Mouse (Mus musculus): Measurements from ENCODE around the gene Trim58. TPM values are rescaled to one million over a fixed set of nuclear protein-coding genes. Genes with fewer than 3 reads are reported as not detected.

Trim58 gene
- total and polyA plus RNA-seq, 3 experiments: not detected

- Histone ChIP-seq H3K4me1 (ENCODE audit: control insufficient read depth in 1 of 2, insufficient read depth in 2 of 2) (no peaks in the 10 kb centered on the region), H3K9me3 (replicated peaks; ENCODE audit: low read length) (no peaks in the 10 kb centered on the region), H3K4me3 (replicated peaks in 1 of 3; ENCODE audit: low read depth in 2 of 3, low read length in 2 of 3, poor library complexity in 1 of 3) (no peak overlapping the region), H3K27me3 (replicated peaks) (peaks cover 92% of the 10 kb centered on the region), H3K36me3 (replicated peaks in 1 of 2; ENCODE audit: control insufficient read depth in 1 of 2, insufficient read depth in 1 of 2, low read length in 1 of 2) (no peaks in the 10 kb centered on the region), H3K4me2 (ENCODE audit: insufficient read depth, low read depth, poor library complexity, severe bottlenecking) (no peak overlapping the region), H3K9ac (ENCODE audit: insufficient read depth, low read depth) (no peak overlapping the region), H3K27ac (ENCODE audit: insufficient read depth, low read depth) (no peak overlapping the region), H3K79me2 (replicated peaks; ENCODE audit: control insufficient read depth, extremely low read depth, insufficient read depth, poor library complexity, severe bottlenecking) (no peaks in the 10 kb centered on the region)
- in situ Hi-C loops (cut with MboI; ENCODE audit: low pct_ligation_motif_present, low pct_unique_long_range_greater_than_20kb, low sequenced_read_pairs) (no loop called here), dilution Hi-C loops (cut with MboI; ENCODE audit: extremely low pct_ligation_motif_present, extremely low pct_unique_long_range_greater_than_20kb, low sequenced_read_pairs) (no loop called here)
- TF ChIP-seq ZNF384 (IDR thresholded peaks at IDR 0.05; ENCODE audit: low read depth, low read length) (no peak), MAX (IDR thresholded peaks at IDR 0.05; ENCODE audit: low read length) (no peak), ELF1 (IDR thresholded peaks at IDR 0.05; ENCODE audit: low read depth, low read length) (no peak), ZC3H11A (IDR thresholded peaks at IDR 0.05; ENCODE audit: low read depth, low read length) (no peak), POLR2A (IDR thresholded peaks at IDR 0.05; ENCODE audit: low read depth, low read length) (no peak), HCFC1 (IDR thresholded peaks at IDR 0.05; ENCODE audit: low read depth, low read length) (no peak), NRF1 (IDR thresholded peaks at IDR 0.05; ENCODE audit: low read depth, low read length) (no peak), JUN (IDR thresholded peaks at IDR 0.05; ENCODE audit: insufficient read depth, low read depth, low read length) (no peak), ETS1 (conservative IDR thresholded peaks at IDR 0.05; ENCODE audit: low read depth, low read length) (no peak), RCOR1 (conservative IDR thresholded peaks at IDR 0.05; ENCODE audit: low read depth, low read length) (no peak), MAFK (IDR thresholded peaks at IDR 0.05; ENCODE audit: insufficient replicate concordance, low read length) (no peak), UBTF (IDR thresholded peaks at IDR 0.05; ENCODE audit: low read depth, low read length) (no peak), USF2 (conservative IDR thresholded peaks at IDR 0.05; ENCODE audit: low read depth, low read length) (no peak), POLR2AphosphoS2 (IDR thresholded peaks at IDR 0.05; ENCODE audit: low read depth, low read length) (no peak), EP300 (IDR thresholded peaks at IDR 0.05; ENCODE audit: low read length) (no peak), PAX5 (IDR thresholded peaks at IDR 0.05; ENCODE audit: low read length) (no peak), TBP (conservative IDR thresholded peaks at IDR 0.05; ENCODE audit: low read depth, low read length) (no peak)
- DNase-seq (ENCODE audit: extremely low read depth): no peak
Measured at GRCm38 (mm10) chr11:58614526-58614925, 25.7 kb upstream of the Trim58 start.

- peaks cover 96% of the 10 kb centered on the region for H3K27me3 ChIP-seq (replicated peaks)
- no peak for DNase-seq (ENCODE audit: extremely low read depth)
- no peaks in the 10 kb centered on the region for H3K36me3 ChIP-seq (replicated peaks in 1 of 2; ENCODE audit: control insufficient read depth in 1 of 2, insufficient read depth in 1 of 2, low read length in 1 of 2)
- dilution Hi-C loops (cut with MboI; ENCODE audit: extremely low pct_ligation_motif_present, extremely low pct_unique_long_range_greater_than_20kb, low sequenced_read_pairs): no loop called here
- no peak within 1 kb of the TSS for H3K4me2 ChIP-seq (ENCODE audit: insufficient read depth, low read depth, poor library complexity, severe bottlenecking)
- no peaks in the 10 kb centered on the region for H3K9me3 ChIP-seq (replicated peaks; ENCODE audit: low read length)
- H3K79me2 ChIP-seq (replicated peaks; ENCODE audit: control insufficient read depth, extremely low read depth, insufficient read depth, poor library complexity, severe bottlenecking): no peaks in the 10 kb centered on the region
- in situ Hi-C loops (cut with MboI; ENCODE audit: low pct_ligation_motif_present, low pct_unique_long_range_greater_than_20kb, low sequenced_read_pairs): no loop called here
- H3K27ac ChIP-seq (ENCODE audit: insufficient read depth, low read depth): no peak within 1 kb of the TSS
- H3K4me1 ChIP-seq (ENCODE audit: control insufficient read depth in 1 of 2, insufficient read depth in 2 of 2): no peaks in the 10 kb centered on the region
- H3K4me3 ChIP-seq (replicated peaks in 1 of 3; ENCODE audit: low read depth in 2 of 3, low read length in 2 of 3, poor library complexity in 1 of 3): no peak within 1 kb of the TSS
- no peak within 1 kb of the TSS for H3K9ac ChIP-seq (ENCODE audit: insufficient read depth, low read depth)
- TF ChIP-seq IRF4 (IDR thresholded peaks at IDR 0.05; ENCODE audit: low read depth, low read length) (no peak), PAX5 (IDR thresholded peaks at IDR 0.05; ENCODE audit: low read length) (no peak), UBTF (IDR thresholded peaks at IDR 0.05; ENCODE audit: low read depth, low read length) (no peak), BHLHE40 (IDR thresholded peaks at IDR 0.05; ENCODE audit: low read depth, low read length) (no peak), MYC (IDR thresholded peaks at IDR 0.05; ENCODE audit: low read depth, low read length) (no peak), ZMIZ1 (IDR thresholded peaks at IDR 0.05; ENCODE audit: low read depth, low read length) (no peak), HCFC1 (IDR thresholded peaks at IDR 0.05; ENCODE audit: low read depth, low read length) (no peak), RAD21 (IDR thresholded peaks at IDR 0.05; ENCODE audit: low read depth, low read length) (no peak), JUND (conservative IDR thresholded peaks at IDR 0.05; ENCODE audit: low read depth, low read length) (no peak)
Measured at GRCm38 (mm10) chr11:58615975-58616374, 24.3 kb upstream of the Trim58 start, which contains the start of gene 2210407C18Rik. TSS of gene 2210407C18Rik (minus strand) at chr11:58616075.
